Mouse (Mus musculus) hindbrain, embryonic 11.5 days (tissue): ENCODE results near the gene Arhgap10. TPM values are rescaled to one million over a fixed set of nuclear protein-coding genes. Genes with fewer than 3 reads are reported as not detected.

ENCODE experiments used
- ATAC-seq: fragments of 200-750 bp; cut with Nextera tagmentation; 2 replicates; pipeline ENCODE4 v1.8.0; 2017; ENCODE audit warnings: mild to moderate bottlenecking, moderate TSS enrichment, moderate library complexity; ENCODE audit not compliant: low FRiP score
- DNase-seq: peaks from one replicate; pipeline ENCODE4 v3.0.0-alpha.2; 2015; ENCODE audit warnings: low spot score
- H3K27ac ChIP-seq: fragments of 300-500 bp; sonication (generic); 2 replicates; pipeline ENCODE4 v1.5.1; 2014; ENCODE audit warnings: mild to moderate bottlenecking, low read depth, low read length
- H3K27me3 ChIP-seq: fragments of 300-500 bp; sonication (generic); 2 replicates; pipeline ENCODE4 v1.6.1; 2014; ENCODE audit warnings: mild to moderate bottlenecking, low read length, moderate library complexity, mixed read lengths; ENCODE audit not compliant: control insufficient read depth, insufficient read depth
- H3K36me3 ChIP-seq: fragments of 300-500 bp; sonication (generic); 2 replicates; pipeline ENCODE4 v1.6.1; 2014; ENCODE audit warnings: mild to moderate bottlenecking, low read length, moderate library complexity, mixed read lengths; ENCODE audit not compliant: control insufficient read depth, insufficient read depth
- H3K4me1 ChIP-seq: fragments of 300-500 bp; sonication (generic); replicated peaks from 2 replicates; pipeline ENCODE4 v1.6.1; 2014; ENCODE audit warnings: low read length, mixed read lengths; ENCODE audit not compliant: control insufficient read depth, insufficient read depth
- H3K4me2 ChIP-seq: fragments of 300-500 bp; sonication (generic); replicated peaks from 2 replicates; pipeline ENCODE4 v1.6.1; 2014; ENCODE audit warnings: mild to moderate bottlenecking, low read depth, low read length
- H3K4me3 ChIP-seq: fragments of 300-500 bp; sonication (generic); 2 replicates; pipeline ENCODE4 v1.5.1; 2014; ENCODE audit warnings: low read depth, low read length
- H3K9ac ChIP-seq: fragments of 300-500 bp; sonication (generic); 2 replicates; pipeline ENCODE4 v1.6.1; 2014; ENCODE audit warnings: low read depth, low read length
- H3K9me3 ChIP-seq: fragments of 300-500 bp; sonication (generic); 2 replicates; pipeline ENCODE4 v1.6.1; 2016; ENCODE audit warnings: low read length; ENCODE audit not compliant: control insufficient read depth
- WGBS: fragments of 180-500 bp; shearing (Covaris S2); extraction: QIAGEN DNeasy Blood & Tissue Kit; methylation state at CpG from one replicate; pipeline ENCODE4 v1.1.7; 2014; 5-methylcytosine and 5-hydroxymethylcytosine counted together
- polyA plus RNA-seq: library from polyadenylated mRNA; unstranded; fragments of >200 nt; fragmentation: Nextera tagmentation; extraction: Ambion mirVana; gene quantifications from 2 replicates; pipeline ENCODE4 v1.2.1, GENCODE M21; 2014

Gene Arhgap10
- polyA plus RNA-seq, 1 experiment from 2014 or later, result 15.4 TPM

GRCm38 (mm10) chr8:77509044-77509443, 8.7 kb downstream of the Arhgap10 start:
- no peak overlapping the region for H3K4me2 ChIP-seq
- DNase-seq, result no peak
- 90% methylated on average over 7 of the region's 7 CpGs for WGBS
- H3K9ac ChIP-seq, result no peak overlapping the region
- no peaks in the 10 kb centered on the region for H3K36me3 ChIP-seq
- no peaks in the 10 kb centered on the region for H3K4me1 ChIP-seq
- H3K27me3 ChIP-seq, result no peaks in the 10 kb centered on the region; the same call in 1 of the 2 replicates
- ATAC-seq, result no peak
- no peak overlapping the region for H3K27ac ChIP-seq
- no peaks in the 10 kb centered on the region for H3K9me3 ChIP-seq
- H3K4me3 ChIP-seq, result no peak overlapping the region

GRCm38 (mm10) chr8:77507510-77508035, 10.2 kb downstream of the Arhgap10 start:
- H3K27ac ChIP-seq, result no peak overlapping the region
- H3K9ac ChIP-seq, result no peak overlapping the region
- H3K4me2 ChIP-seq, result no peak overlapping the region
- H3K9me3 ChIP-seq, result no peaks in the 10 kb centered on the region
- no peak overlapping the region for H3K4me3 ChIP-seq
- H3K36me3 ChIP-seq, result no peaks in the 10 kb centered on the region
- H3K4me1 ChIP-seq, result no peaks in the 10 kb centered on the region
- ATAC-seq (0 out of 2 replicates have a peak, but pooled peaks have one; percentile 8), DNase-seq (no peak)
- H3K27me3 ChIP-seq, result no peaks in the 10 kb centered on the region; the same call in 1 of the 2 replicates
- 71% methylated on average over 10 of the region's 10 CpGs for WGBS

- no peaks in the 10 kb centered on the region for H3K9me3 ChIP-seq
- WGBS, result 90% methylated on average over 7 of the region's 7 CpGs
- H3K9ac ChIP-seq, result no peak overlapping the region
- ATAC-seq (no peak), DNase-seq (no peak)
- no peaks in the 10 kb centered on the region for H3K4me1 ChIP-seq
- H3K36me3 ChIP-seq, result no peaks in the 10 kb centered on the region
- H3K4me3 ChIP-seq, result no peak overlapping the region
- H3K27ac ChIP-seq, result no peak overlapping the region
- no peaks in the 10 kb centered on the region; the same call in 1 of the 2 replicates for H3K27me3 ChIP-seq
- no peak overlapping the region for H3K4me2 ChIP-seq
Observed at GRCm38 (mm10) chr8:77506539-77506938, 11.2 kb downstream of the Arhgap10 start.

- Histone ChIP-seq H3K9me3 (no peaks in the 10 kb centered on the region), H3K9ac (no peak overlapping the region), H3K36me3 (no peaks in the 10 kb centered on the region), H3K4me2 (no peak overlapping the region), H3K27ac (no peak overlapping the region), H3K4me3 (no peak overlapping the region), H3K4me1 (no peaks in the 10 kb centered on the region), H3K27me3 (no peaks in the 10 kb centered on the region)
- DNase-seq (no peak), ATAC-seq (no peak)
- 93% methylated on average over 6 of the region's 6 CpGs for WGBS
Observed at GRCm38 (mm10) chr8:77502547-77502946, 15.2 kb downstream of the Arhgap10 start.

GRCm38 (mm10) chr8:77501131-77501530, 16.6 kb downstream of the Arhgap10 start:
- Histone ChIP-seq H3K4me2 (no peak overlapping the region), H3K9me3 (no peaks in the 10 kb centered on the region), H3K4me3 (no peak overlapping the region), H3K36me3 (no peaks in the 10 kb centered on the region), H3K27ac (no peak overlapping the region), H3K9ac (no peak overlapping the region), H3K27me3 (no peaks in the 10 kb centered on the region), H3K4me1 (no peaks in the 10 kb centered on the region)
- WGBS, result 84% methylated on average over 8 of the region's 8 CpGs
- no peak for DNase-seq
- no peak for ATAC-seq

- Histone ChIP-seq H3K9ac (no peak overlapping the region), H3K4me2 (no peak overlapping the region), H3K36me3 (no peaks in the 10 kb centered on the region), H3K4me1 (no peaks in the 10 kb centered on the region), H3K4me3 (no peak overlapping the region), H3K27me3 (no peaks in the 10 kb centered on the region), H3K27ac (no peak overlapping the region), H3K9me3 (no peaks in the 10 kb centered on the region)
- ATAC-seq, result no peak
- DNase-seq, result no peak
- 94% methylated on average over 3 of the region's 3 CpGs for WGBS
Observed at GRCm38 (mm10) chr8:77500264-77500663, 17.5 kb downstream of the Arhgap10 start.

- Histone ChIP-seq H3K4me1 (no peaks in the 10 kb centered on the region), H3K4me3 (no peak overlapping the region), H3K27me3 (no peaks in the 10 kb centered on the region), H3K9me3 (no peaks in the 10 kb centered on the region), H3K27ac (no peak overlapping the region), H3K9ac (no peak overlapping the region), H3K36me3 (no peaks in the 10 kb centered on the region), H3K4me2 (no peak overlapping the region)
- 83% methylated on average over 2 of the region's 2 CpGs for WGBS
- DNase-seq (no peak), ATAC-seq (no peak)
Observed at GRCm38 (mm10) chr8:77497442-77497841, 20.3 kb downstream of the Arhgap10 start.

- ATAC-seq, result no peak
- WGBS, result 88% methylated on average over 1 of the region's 1 CpGs
- DNase-seq, result no peak
Observed at GRCm38 (mm10) chr8:77496253-77496652, 21.5 kb downstream of the Arhgap10 start.

More at GRCm38 (mm10) chr8:77496253-77496652, 21.5 kb downstream of the Arhgap10 start:
- Histone ChIP-seq H3K27me3 (no peaks in the 10 kb centered on the region), H3K4me2 (no peak overlapping the region), H3K27ac (no peak overlapping the region), H3K4me1 (no peaks in the 10 kb centered on the region), H3K36me3 (no peaks in the 10 kb centered on the region), H3K4me3 (no peak overlapping the region), H3K9ac (no peak overlapping the region), H3K9me3 (no peaks in the 10 kb centered on the region)
